Mouse (Mus musculus) adrenal gland, adult 2 months (tissue): ENCODE measurements around the gene Gm45716. TPM values are rescaled to one million over a fixed set of nuclear protein-coding genes. Genes with fewer than 3 reads are reported as not detected.

Experiments used
- DNase-seq: peaks from one replicate; pipeline ENCODE4 v3.0.0; 2021
- polyA plus RNA-seq: library from polyadenylated mRNA; depleted of rRNA; stranded (reverse); fragments of >200 nt; gene quantifications from 2 replicates; pipeline ENCODE4 v1.2.3, GENCODE M21; 2012; rRNA removed
- total RNA-seq, 2 experiments: library from RNA; stranded (reverse); gene quantifications; 2 replicates each; pipeline ENCODE4 v1.2.3; 2021

Gm45716 gene
- total and polyA plus RNA-seq, 3 experiments: 1.5 to 5.5 (median 3.0) TPM

- DNase-seq: no peak
These were observed 95.7 kb downstream of the Gm45716 start for GRCm38 (mm10) chr11:90283159-90283558.

DNA sequence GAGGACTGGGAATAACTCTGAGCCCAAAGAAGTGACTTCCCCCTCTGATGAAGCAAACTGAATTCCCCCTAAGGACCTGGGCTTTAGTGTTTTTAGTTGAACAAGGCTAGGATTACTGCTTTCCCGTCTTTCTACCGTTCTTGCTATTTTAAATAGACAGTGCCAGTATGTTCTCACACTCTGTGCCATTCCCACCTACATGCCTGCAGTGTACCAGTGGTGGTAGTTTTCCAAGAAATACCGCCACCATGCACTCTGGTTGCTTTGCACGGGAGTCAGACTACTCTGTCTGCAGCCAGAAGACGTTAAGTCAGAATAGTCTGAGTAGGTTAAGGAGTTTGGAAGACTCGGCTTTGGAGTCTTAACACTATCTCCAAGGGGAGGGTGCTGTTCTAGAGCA is 96.1 kb downstream of the Gm45716 start:
- DNase-seq: no peak

DNA sequence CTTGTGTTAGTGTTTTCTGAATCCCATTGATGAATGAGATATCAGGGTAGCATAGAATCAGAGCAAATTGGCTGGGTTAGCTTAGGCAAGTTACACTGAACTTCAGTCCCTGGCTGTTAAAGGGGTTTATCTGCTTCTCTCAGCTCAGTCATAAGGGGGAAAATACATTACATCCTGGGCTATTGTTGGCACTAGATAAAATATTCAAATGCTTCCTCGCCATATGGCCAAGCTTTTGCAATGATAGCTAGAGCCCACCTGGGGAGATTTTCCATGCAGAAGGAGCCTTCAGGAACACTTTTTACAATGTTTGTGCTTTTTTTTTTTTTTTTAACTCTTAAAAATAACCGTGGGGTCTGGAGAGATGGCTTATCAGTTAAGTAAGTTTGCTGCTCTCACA is 96.6 kb downstream of the Gm45716 start:
- no peak for DNase-seq

- DNase-seq: no peak
These were observed 97.1 kb downstream of the Gm45716 start for GRCm38 (mm10) chr11:90284623-90285022.

- peak; percentile 24 for DNase-seq
These were observed 99.2 kb downstream of the Gm45716 start for GRCm38 (mm10) chr11:90286550-90287154.

GRCm38 (mm10) chr11:90291156-90291555 is 103.7 kb downstream of the Gm45716 start:
- no peak for DNase-seq

DNA sequence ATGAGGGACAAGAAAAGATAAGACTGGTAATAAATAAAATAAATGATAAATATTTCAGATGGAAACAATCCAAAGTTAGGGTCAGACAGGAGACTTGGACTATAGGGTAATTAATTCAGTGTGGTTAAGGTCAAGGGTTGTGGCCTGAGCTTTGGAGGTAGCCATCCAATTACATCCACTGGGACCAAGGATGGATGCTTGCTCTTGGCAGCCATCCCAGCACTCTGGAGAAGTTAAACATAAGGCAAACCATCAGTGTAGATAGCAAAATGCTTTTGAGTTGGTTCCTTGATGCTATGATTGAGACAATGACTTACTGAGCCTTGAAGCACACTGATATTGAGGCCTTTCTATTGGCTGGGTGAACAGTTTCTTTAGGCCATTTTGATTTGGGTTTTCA is 105.3 kb downstream of the Gm45716 start:
- DNase-seq: no peak

DNA sequence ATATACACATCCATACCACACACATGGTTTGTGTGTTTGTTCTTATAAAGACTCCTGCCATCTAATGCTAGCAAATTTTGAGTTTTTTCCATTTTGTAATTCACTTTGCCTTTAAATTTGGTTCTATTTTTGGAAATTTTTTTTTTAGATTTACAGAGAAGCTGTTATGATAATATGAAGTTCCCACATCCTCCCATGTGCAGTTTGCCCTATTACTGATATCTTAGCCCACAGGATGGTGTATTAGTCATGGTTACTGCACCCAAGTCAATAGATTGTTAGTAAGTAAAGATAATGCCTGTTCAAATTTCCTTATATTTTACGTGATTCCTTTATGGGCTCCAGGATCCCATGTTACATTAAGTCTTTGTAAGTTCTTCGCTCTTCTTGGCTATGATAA is 107.1 kb downstream of the Gm45716 start:
- no peak for DNase-seq

Other genes starting within 250 kb of the Gm45716 start
- 1 to 10 TPM; 7.6 to 9.7 TPM for gene Pctp, start 184.8 kb upstream of the Gm45716 start, total RNA-seq
- 1.2 and 1.3 TPM in 2 replicates for gene Pctp, start 184.8 kb upstream of the Gm45716 start, polyA plus RNA-seq
- 1 to 10 TPM; 4.1 to 4.4 TPM for gene Tmem100, start 157.3 kb upstream of the Gm45716 start, total RNA-seq
- gene Tmem100, start 157.3 kb upstream of the Gm45716 start, polyA plus RNA-seq: 1.1 and 1.5 TPM in 2 replicates
- gene Mmd, start 61.8 kb downstream of the Gm45716 start, total RNA-seq: 100 to 1,000 TPM; 110 to 147 TPM
- gene Mmd, start 61.8 kb downstream of the Gm45716 start, polyA plus RNA-seq: 51.7 and 122 TPM in 2 replicates
- gene Hlf, start 203.2 kb downstream of the Gm45716 start, total RNA-seq: 10 to 100 TPM in 1 of 2 experiments, 1 to 10 TPM in 1; 9.0 to 16.4 TPM
- 16.8 and 18.0 TPM in 2 replicates for gene Hlf, start 203.2 kb downstream of the Gm45716 start, polyA plus RNA-seq